Mouse (Mus musculus) ES-E14 (cell line): ENCODE results near the gene Hoxc11. TPM values are rescaled to one million over a fixed set of nuclear protein-coding genes. Genes with fewer than 3 reads are reported as not detected.

Experiments used
- DNase-seq: peaks from one replicate; pipeline ENCODE4 v3.0.0-alpha.2; 2013; ENCODE audit warnings: low read depth, low spot score
- H3K27ac ChIP-seq: 2 replicates; pipeline ENCODE4 v1.5.1; 2012; ENCODE audit warnings: low read depth, mild to moderate bottlenecking, low read length, moderate library complexity, mixed read lengths; ENCODE audit not compliant: poor library complexity, insufficient read depth, severe bottlenecking
- H3K36me3 ChIP-seq: 2 replicates; pipeline ENCODE4 v1.6.1; 2012; ENCODE audit warnings: mild to moderate bottlenecking, low read length, moderate library complexity, mixed read lengths; ENCODE audit not compliant: control insufficient read depth, poor library complexity, insufficient read depth, severe bottlenecking
- H3K4me1 ChIP-seq, 2 experiments: fragments of 150-350 bp in 1 of 2; sonication (generic) in 1 of 2; 2 replicates each; pipeline ENCODE4 v1.6.1; 2012; ENCODE audit warnings: low read length in 2 of 2, mild to moderate bottlenecking in 1 of 2, mixed read lengths in 1 of 2; ENCODE audit not compliant: control insufficient read depth in 2 of 2, insufficient read depth in 2 of 2, poor library complexity in 1 of 2
- H3K4me3 ChIP-seq, 2 experiments: fragments of 150-350 bp in 1 of 2; sonication (generic) in 1 of 2; 2 replicates each; pipeline ENCODE4 v1.5.1; 2012; ENCODE audit warnings: low read length in 2 of 2, low read depth in 1 of 2, mild to moderate bottlenecking in 1 of 2, mixed read lengths in 1 of 2; ENCODE audit not compliant: insufficient read depth in 1 of 2, poor library complexity in 1 of 2, severe bottlenecking in 1 of 2
- H3K9ac ChIP-seq: 2 replicates; pipeline ENCODE4 v1.6.1; 2012; ENCODE audit warnings: low read depth, mild to moderate bottlenecking, low read length, mixed read lengths; ENCODE audit not compliant: poor library complexity, insufficient read depth, severe bottlenecking
- H3K9me3 ChIP-seq: fragments of 150-350 bp; sonication (generic); 2 replicates; pipeline ENCODE4 v1.6.1; 2012; ENCODE audit warnings: low read depth, mild to moderate bottlenecking, low read length; ENCODE audit not compliant: control insufficient read depth, insufficient read depth
- CHD2 ChIP-seq: IDR thresholded peaks from 2 replicates; pipeline ENCODE4 v1.6.1; 2014; ENCODE audit warnings: mild to moderate bottlenecking, low read depth, low read length, inconsistent platforms
- HCFC1 ChIP-seq: IDR thresholded peaks from 2 replicates; pipeline ENCODE4 v1.6.1; 2012; ENCODE audit warnings: low read length, inconsistent platforms, borderline replicate concordance; ENCODE audit not compliant: insufficient read depth
- MAFK ChIP-seq: IDR thresholded peaks from 2 replicates; pipeline ENCODE4 v1.6.1; 2014; ENCODE audit warnings: mild to moderate bottlenecking, low read depth, low read length, inconsistent platforms; ENCODE audit not compliant: insufficient read depth
- ZC3H11A ChIP-seq: IDR thresholded peaks from 2 replicates; pipeline ENCODE4 v1.6.1; 2012; ENCODE audit warnings: low read depth, mild to moderate bottlenecking, inconsistent platforms, low read length, borderline replicate concordance
- ZNF384 ChIP-seq: IDR thresholded peaks from 2 replicates; pipeline ENCODE4 v1.6.1; 2012; ENCODE audit warnings: low read depth, low read length, inconsistent platforms
- in situ Hi-C, 2 experiments: fragments of 600-800 bp; cut with MboI; formaldehyde crosslinking; loops; one replicate each; pipeline ENCODE4 v1.15.1; 2025; ENCODE audit warnings: low sequenced_read_pairs in 2 of 2, inconsistent platforms in 1 of 2; ENCODE audit not compliant: unreplicated experiment in 2 of 2
- total RNA-seq: library from RNA; depleted of rRNA; stranded (reverse); fragments of 300-350 nt; gene quantifications from 2 replicates; pipeline ENCODE4 v1.2.3, GENCODE M21; 2012

Gene Hoxc11
- total RNA-seq, 1 experiment: not detected

DNA sequence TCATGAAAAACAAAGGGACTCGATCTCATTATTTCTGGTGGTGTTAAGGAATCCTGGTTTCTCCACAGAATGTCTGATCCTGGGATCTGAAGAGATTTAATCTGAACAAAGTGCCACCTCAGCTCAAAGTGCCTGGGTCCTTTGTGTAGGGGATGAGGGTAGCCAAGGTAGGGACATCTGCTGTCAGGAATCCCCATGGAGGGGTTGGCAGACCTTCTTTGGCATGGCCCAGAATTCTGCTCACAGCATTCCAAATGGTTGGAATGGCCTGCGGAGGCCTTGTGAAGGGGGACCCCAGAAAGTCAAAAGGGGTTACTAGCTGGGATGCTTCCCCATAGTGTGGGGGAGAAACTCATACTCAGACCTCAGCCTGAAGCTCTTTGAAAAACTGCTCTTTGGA is 5.4 kb upstream of the Hoxc11 start:
- in situ Hi-C loops: loop anchor here in 1 of 2 experiments (25.0 kb wide), 1 partner anchor 937 kb away; the partner anchor contains the start of gene Krt8
- Histone ChIP-seq H3K9me3 (no peaks in the 10 kb centered on the region), H3K4me1 (no peaks in the 10 kb centered on the region; a peak in 2 of 4 replicates), H3K4me3 (no peak overlapping the region), H3K36me3 (no peaks in the 10 kb centered on the region), H3K9ac (no peak overlapping the region), H3K27ac (no peak overlapping the region)
- TF ChIP-seq ZNF384: no peak
- TF ChIP-seq CHD2: no peak
- no peak for TF ChIP-seq ZC3H11A
- TF ChIP-seq HCFC1: no peak
- TF ChIP-seq MAFK: no peak
- DNase-seq: no peak

DNA sequence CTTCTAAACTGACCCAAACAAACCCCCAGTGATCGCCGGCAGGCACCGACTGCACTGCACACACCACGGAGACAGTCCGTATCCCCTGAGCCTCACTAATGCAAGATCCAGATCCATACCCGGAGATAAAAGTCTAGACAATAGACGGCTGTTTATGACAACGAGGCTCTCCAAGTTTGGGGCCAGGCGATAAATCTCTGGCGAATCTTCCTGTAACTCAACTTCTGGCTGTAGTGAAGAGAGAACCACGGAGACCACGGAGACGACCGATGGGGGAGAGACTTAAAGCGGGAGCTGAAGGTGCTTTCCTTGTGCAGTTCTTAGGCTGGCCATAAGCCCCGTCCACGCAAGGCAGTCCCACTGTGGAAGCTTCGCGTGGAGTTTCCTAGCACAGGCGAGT is 4.5 kb upstream of the Hoxc11 start:
- no peak for DNase-seq
- Histone ChIP-seq H3K9me3 (no peaks in the 10 kb centered on the region), H3K36me3 (no peaks in the 10 kb centered on the region), H3K4me3 (no peak overlapping the region), H3K27ac (no peak overlapping the region), H3K9ac (no peak overlapping the region), H3K4me1 (no peaks in the 10 kb centered on the region; a peak in 2 of 4 replicates)
- TF ChIP-seq MAFK (no peak), CHD2 (no peak), ZC3H11A (no peak), HCFC1 (no peak), ZNF384 (no peak)
- in situ Hi-C loops: loop anchor here in 1 of 2 experiments (25.0 kb wide), 1 partner anchor 937 kb away; the partner anchor contains the start of gene Krt8

DNA sequence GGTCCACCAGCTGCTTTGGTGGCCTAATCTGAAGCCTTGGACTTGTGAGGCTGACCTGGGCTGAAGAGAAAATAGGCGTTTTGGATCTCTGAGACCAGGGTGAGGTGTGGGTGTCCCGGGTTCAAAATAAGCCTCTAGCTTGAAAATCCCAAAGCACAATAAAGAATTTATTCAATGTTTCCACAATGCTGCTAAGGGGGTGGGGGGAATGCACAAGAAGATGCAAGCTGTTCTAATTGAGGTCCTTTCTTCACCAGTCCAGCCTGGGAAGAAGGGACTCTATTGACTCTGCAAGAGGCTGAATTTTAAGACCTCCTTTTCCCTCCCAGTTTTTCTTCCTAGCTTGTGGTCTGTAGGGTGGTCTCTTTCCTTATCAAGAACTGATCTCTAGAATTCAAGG is 3.4 kb upstream of the Hoxc11 start:
- in situ Hi-C loops: no loop called here
- no peak overlapping the region for H3K27ac ChIP-seq
- H3K4me3 ChIP-seq: no peak overlapping the region
- DNase-seq: no peak
- no peaks in the 10 kb centered on the region for H3K9me3 ChIP-seq
- TF ChIP-seq MAFK (no peak), HCFC1 (no peak), ZNF384 (no peak), CHD2 (no peak)
- no peaks in the 10 kb centered on the region; a peak in 2 of 4 replicates for H3K4me1 ChIP-seq
- H3K36me3 ChIP-seq: no peaks in the 10 kb centered on the region
- no peak overlapping the region for H3K9ac ChIP-seq

DNA sequence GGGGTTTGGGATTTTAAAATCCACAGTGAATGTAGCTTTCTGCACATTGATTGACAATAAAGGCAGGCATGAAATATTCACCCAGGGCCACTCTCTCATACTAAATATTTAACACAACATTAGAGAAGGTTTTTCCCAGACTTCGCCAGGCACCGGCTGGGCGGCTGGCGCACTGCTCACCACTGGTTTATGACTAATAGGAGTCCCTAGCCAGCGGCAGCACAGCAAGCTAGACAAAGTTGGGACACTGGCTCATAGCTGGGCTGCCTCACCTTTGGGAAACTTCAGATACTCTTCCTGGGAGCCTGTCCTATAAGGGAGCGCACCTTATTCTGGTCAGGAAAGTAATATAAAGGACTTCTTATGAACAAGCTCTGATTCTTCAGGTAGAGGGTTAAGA is 666 bp upstream of the Hoxc11 start:
- H3K9me3 ChIP-seq: no peaks in the 10 kb centered on the region
- H3K9ac ChIP-seq: no peak overlapping the region
- peaks cover 0 to 6% of the 10 kb centered on the region in 2 experiments; a peak in 1 of 4 replicates for H3K4me1 ChIP-seq
- no peak for TF ChIP-seq MAFK
- no peak for TF ChIP-seq HCFC1
- TF ChIP-seq CHD2: no peak
- no peak for TF ChIP-seq ZC3H11A
- TF ChIP-seq ZNF384: no peak
- no peaks in the 10 kb centered on the region for H3K36me3 ChIP-seq
- in situ Hi-C loops: no loop called here
- no peak for DNase-seq
- no peak overlapping the region for H3K4me3 ChIP-seq
- H3K27ac ChIP-seq: no peak overlapping the region

DNA sequence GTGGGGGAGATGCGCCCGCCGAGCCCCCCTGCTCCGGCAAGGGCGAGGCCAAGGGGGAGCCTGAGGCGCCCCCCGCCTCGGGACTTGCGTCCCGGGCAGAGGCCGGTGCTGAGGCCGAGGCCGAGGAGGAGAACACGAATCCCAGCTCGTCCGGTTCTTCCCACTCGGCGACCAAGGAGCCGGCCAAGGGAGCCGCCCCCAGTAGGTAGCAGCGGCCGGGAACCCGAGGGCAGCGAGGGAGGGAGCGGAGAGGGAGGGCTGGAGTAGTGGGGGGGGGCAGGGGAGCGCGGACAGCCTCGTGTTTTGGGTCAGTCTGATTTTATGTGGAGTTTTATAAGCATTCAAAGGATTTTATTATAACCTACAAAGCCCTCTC is 768 bp downstream of the Hoxc11 start:
- Histone ChIP-seq H3K4me3 (peak overlapping the region in 1 of 2 experiments; percentile 15; a peak in 2 of 4 replicates), H3K4me1 (peaks cover 0 to 6% of the 10 kb centered on the region in 2 experiments; a peak in 1 of 4 replicates), H3K9ac (no peak overlapping the region), H3K36me3 (no peaks in the 10 kb centered on the region), H3K9me3 (no peaks in the 10 kb centered on the region), H3K27ac (no peak overlapping the region)
- TF ChIP-seq MAFK: no peak
- no peak for TF ChIP-seq CHD2
- TF ChIP-seq ZNF384: no peak
- no peak for TF ChIP-seq HCFC1
- TF ChIP-seq ZC3H11A: no peak
- no peak for DNase-seq
- in situ Hi-C loops: no loop called here
